Mouse (Mus musculus) cerebellum, postnatal 36 days (tissue): ENCODE measurements around the gene Ttc38.
"Not testable (repeated sequence)": the region's sequence is repeated elsewhere in the genome, so short reads cannot be mapped to it uniquely, and the experiment has no call there.

Experiments
- DNase-seq, 2 experiments: peaks; one replicate each; pipeline ENCODE4 v3.0.0; 2021 to 2022; ENCODE audit warnings: mixed read lengths in 2 of 2

Ttc38 gene

DNA sequence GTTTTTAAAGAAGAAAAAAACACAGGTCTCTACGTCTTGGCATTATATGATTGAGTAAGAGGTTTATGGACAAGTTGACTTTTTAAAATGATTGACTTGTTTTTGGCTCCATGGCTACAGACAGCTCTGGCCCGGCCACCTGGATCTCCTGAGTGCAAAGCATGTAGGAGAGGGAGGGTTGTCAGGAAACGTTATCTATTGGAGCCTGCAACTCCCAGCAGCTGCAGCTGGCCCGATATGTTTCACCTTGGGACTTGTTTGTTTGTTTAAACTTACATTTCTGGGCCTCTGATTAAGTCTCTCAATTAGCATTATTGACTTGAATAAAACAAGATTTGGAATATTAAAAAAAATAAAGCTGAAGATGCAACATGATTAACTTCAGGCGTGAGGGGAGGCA lies 5.4 kb upstream of the Ttc38 start:
- no peak for DNase-seq

DNA sequence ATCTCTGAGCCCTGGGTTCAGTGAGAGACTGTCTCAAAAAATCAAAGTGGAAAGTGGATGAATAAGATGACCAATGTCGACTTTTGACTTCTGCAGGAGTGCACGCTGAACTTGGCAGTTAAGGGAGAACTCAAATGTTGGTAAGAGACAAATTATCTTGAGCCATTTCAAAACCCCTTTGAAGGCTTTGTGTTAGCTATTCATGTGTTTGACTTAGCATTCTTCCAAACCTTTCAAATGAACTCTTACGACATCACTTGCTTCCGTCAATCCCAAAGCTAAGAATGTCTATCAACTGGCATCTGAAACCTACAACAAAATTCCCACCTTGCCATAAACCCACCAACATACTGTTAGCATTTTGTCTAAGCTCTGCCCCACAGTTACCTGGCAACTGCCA lies 4.0 kb upstream of the Ttc38 start:
- no peak for DNase-seq

DNA sequence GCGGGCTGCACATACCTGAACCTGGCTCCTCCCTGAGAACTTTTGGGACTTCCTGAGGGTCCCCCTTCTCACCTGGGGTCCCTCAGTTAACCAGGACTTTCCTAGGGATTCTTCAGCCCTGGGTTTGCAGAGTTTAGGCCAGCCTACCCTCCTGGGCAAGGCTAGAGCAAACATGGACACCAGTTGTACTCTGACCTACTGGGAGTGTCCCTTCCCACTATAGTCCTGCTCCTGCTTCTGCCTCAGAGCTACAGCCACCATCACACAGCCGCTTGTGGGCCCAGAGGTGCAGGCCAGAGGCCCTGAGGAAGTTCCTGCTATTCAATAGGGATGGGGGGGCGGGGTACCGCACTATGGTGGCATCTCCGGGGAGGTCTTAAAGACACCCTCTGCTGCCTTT lies 2.6 kb upstream of the Ttc38 start:
- DNase-seq, result no peak

DNA sequence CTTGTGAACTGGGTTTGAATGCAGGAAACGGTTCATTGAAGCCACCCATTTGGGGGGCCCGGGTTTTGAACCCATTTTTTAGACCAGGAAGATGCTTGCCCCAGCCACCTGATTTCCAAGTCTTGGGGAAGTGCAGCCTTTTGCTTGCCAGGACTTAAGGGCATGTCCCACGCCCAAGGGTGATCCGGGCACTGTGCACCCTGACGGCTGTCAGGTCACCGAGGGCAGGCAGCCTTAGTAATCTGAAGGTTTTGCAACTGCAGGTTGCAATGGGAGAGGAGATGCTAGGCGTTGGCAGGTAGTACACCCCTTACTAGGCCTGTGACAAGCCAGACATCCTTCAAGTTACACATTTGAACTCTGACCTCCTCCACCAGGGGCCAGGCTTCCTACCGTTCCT lies 493 bp downstream of the Ttc38 start:
- no peak for DNase-seq

DNA sequence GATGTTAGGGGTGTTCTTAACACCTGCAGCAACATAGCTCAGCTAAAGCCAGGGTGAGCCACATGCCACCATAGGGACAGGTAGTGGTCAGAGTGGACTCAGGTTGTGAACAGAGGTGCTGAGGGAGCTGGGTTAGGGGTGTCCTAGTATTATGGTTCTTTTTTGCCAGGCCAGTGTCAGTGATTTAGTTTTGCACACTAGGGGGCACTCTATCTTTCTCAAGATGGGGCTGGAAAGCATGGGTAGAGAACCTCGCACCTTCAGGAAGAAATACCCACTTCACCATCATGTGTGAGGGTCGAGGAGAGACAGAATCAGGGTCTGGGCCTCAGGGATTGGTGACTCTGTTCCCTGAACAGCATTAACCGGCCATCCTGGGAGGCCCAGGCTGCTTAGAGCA lies 3.2 kb downstream of the Ttc38 start:
- DNase-seq, result no peak

DNA sequence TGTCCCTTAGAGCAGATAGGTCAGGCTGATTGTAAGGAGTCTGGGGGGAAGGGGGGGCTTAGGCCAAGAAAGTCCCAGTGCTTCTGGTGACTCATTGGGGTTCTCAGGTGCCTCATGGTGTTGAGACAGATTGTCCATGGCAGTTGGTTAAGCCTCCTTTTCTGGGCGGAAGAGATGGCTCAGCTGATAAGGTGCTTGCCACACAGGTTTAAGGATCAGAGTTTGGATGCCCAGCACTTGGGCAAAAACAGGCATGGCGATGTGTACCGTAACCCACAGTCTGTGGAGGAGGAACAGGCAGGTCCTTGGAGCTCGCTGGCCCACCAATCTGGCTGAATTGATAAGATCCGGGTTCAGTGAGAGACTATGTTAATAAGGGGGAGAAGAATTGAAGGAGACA lies 4.8 kb downstream of the Ttc38 start:
- no peak for DNase-seq

DNA sequence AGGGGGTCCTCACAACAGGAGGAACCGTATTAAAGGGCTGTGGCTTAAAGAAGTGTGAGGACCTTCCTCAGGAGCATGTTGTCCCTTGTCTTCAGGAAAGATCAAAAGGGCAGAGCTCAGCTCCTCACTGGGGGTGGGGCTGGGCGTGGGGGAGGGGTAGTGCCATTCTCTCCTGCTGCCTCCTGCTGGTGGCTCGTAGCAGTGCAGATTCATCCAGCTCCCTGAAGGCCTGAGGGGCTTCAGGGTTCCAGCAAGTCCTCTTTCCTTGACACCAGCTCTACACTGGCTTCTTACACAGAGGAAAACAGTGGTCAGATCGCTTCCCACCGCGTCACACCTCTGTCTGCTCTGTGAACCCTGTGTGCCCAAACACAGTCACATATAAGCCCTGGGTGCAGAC lies 8.9 kb downstream of the Ttc38 start:
- no peak for DNase-seq

DNA sequence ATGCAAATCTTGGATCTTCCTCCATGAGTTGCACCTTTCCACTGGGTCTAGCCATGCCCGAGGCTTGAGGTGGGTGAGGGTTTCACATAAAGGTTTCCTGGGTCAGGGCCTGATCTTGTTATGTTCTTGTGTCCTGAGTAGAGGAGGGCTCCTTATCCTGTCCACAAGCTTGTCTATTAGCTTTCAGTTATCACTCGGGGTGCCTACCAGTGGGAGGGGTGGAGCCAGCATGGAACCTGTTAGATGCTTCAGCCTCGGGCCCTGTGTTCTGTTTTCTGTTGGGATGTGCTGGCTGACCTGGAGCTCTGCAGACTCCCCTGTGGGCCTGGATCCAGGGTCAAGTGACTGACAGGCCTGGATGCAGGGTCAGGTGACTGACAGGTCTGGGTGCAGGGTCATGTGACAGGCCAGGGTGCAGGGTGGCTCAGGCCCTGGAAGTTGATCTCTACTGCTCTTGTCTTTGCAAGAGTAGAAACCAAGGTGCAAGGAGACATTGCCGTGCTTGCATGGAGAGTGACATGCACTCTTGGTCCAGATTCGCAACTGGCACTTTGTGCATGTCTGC lies 9.8 kb downstream of the Ttc38 start:
- no peak for DNase-seq

DNA sequence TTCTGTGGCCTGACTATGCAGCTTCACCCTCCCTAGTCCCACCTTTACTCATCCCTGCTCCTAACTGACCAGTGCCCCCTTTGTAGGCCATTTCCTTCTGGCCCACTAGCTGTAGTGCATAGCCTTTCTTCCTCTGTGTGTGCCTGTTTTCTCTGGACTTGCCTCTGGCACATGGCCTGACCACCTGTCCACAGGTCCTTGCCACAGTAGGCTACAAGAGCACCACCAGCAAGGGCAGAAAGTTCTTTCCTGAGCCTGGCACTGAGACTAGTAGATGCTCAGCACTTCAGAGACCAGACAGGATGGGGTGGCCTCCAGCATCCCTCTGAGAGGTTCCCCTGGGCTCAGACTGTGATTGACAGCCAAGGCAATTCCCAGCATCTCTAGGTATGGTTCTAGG lies 13.0 kb downstream of the Ttc38 start:
- peak; percentile 61 to 70 for DNase-seq

DNA sequence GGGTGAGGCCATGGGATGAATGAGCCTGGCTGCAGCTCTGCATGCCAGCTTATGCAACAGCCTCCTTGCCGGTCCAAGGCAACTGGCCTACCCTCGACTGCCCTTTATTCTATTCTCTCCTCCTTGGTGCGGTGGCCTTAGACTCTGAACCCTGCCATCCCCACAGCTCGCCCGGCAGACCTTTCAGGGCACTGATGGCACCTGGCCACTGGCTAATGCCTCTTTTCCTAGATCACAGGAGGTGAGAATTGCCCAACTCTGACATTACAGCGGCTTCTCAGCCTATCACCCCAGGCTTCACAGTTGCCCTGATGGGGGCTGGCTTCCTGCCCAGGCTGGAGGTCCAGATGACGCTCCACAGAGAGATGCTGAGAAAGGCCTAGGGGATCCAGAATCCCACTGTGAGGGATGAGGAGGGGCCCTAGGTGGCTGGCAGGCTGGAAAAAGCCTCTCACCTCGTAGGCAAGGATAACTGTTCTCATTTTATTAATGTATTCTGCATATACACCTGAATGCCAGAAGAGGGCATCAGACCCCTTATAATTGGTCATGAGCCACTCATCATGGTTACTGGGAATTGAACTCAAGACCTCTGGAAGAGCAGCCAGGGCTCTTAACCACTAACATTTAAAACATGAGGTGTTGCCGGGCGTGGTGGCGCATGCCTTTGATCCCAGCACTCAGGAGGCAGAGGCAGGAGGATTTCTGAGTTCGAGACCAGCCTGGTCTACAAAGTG lies 19.7 kb downstream of the Ttc38 start:
- DNase-seq, result peak; percentile 29 to 37

DNA sequence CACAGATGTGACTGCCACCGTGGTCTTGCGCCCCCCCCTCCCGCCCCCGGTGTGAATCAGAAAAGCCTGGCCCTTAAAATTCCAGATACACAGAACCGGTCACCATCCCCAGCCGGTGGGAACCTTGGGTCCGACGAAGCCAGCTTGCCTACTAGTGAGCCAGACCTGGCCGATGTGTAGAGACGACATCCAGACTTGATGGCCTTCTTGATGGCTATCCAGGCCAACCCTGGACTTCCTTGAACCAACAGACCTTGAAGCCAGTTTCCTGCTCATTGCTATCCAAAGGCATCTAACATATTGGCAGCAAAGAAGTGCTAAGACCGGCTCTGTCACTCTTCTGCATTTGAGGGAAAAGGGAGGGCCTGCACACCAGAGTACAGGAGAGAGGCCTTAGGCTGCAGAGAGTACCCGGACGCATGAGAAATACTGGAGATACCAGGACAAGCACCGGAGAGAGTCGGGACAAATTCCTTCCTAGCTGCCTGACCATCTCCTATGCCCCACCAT lies 26.9 kb downstream of the Ttc38 start:
- peak in 1 of 2 experiments; percentile 30 for DNase-seq

DNA sequence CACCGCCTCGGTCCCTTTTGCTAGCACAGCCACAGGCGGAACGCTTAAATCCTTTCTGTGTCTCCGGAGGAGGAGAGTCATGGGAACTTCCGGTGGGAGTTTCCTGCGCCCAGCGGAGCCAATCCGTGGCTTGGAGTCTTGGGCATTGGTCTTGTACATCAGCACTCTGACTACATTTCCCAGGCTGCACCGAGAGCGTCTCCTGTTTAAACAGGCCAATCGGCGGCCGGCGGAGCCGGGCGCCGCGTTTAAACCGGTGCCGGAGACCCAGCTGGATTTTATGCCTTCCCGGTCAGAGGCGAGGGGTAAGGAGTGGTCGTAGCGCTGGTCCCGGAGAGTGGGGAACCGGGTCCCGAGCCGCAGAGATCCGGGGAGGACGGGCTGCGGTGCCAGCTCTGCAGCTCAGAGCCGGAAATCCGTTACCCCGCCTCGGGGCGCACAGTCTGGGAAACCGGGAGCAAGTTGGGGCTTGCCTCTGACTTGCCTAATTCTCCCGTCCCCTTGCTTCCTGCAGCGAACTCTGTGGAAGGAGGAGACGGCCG lies 27.5 kb downstream of the Ttc38 start, which contains the start of gene Gtse1:
Gene Gtse1, plus strand, starts transcription at position 256 of the 542 bp plus-strand sequence.
- DNase-seq, result peak; percentile 92 to 95

DNA sequence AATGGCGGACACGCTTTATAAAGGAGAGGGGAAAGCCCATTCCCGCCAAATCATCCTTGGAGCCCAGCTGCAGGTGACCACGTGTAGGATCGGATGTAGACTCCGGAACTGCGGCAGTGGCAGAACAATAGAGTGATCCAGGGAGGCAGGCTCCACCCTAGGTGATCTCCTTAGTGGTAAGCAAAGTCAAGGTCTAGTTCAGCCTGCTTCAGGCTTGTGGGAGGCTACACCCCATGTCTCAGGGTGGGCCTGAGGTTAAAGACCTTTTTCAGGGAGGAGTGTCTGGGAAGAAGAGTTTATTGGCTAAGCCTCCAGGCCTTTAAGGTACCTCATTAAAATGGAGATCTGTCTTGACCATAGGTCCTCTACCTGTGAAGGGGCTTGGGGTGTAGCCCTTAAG lies 33.8 kb downstream of the Ttc38 start:
- not testable (repeated sequence) for DNase-seq

DNA sequence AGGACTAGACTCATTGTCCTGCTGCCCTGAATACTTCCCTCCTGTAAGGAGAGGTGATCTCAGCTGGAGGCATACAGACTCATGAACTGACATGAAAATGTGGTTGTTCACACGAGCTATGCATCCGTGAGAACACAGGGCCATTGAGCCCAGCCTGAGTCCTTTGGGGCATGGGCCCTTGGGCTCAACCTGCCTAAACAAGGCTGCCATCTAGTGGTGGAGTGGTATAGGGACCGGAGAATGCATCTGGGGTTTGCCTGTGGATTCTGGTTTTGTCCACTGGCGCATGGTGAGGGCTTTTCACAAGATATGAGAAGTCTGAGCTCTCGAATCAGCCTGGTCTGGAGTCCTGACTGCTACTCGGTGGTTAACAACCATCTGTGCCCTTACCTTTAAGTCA lies 35.6 kb downstream of the Ttc38 start:
- DNase-seq, result peak; percentile 74 to 80

DNA sequence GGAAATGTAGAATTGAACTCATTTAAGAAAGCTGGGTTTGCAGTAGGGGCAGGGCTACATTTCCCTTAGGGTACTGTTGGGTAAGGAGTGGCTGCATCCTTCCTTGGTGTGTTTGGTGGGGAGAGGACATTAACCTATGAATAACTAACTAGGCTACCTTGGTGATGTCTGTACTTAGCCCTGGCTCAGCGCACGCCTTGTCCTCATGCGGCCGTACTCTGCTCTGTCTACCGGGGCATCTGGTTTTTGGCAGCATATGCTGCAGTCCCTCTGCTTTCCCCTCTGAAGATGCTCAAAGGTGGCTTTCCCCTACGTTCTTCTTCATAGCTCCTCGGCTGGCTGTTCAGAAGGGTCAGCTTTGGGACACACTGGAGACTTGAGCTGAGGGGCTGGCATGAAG lies 45.2 kb downstream of the Ttc38 start:
- no peak for DNase-seq

DNA sequence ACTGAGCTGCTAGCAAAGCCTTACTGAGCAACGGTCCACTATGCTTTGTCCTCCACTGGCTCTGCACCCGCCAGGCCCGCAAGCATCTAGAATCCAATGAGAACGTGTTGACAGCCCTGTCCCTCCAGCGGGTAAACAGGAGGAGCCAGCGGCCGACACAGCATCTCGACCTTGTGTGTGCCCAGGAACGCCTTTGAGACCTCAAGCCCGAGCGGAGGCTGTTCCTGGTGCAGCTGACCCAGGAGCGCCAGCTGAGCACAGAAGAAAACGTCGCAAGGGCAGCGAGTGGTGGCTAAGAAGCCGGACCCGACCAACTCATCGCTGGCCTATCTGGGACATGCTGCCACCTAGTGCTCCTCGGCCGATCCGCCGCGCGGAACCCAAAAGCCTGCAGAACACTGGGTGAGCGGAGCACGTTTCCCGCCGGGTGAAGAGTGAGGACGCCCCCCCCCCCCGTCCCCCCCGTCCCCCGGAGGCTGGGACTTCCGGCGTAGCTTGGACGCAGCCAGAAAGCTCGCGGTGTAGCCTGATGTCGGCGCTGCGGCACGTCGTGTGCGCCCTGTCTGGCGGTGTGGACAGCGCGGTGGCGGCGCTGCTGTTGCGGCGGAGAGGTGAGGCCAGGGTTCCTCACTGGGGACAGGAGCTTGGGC lies 46.9 kb downstream of the Ttc38 start, which contains the start of gene Trmu:
Gene Trmu, plus strand, starts transcription at position 465 of the 650 bp plus-strand sequence.
- peak; percentile 91 to 93 for DNase-seq

DNA sequence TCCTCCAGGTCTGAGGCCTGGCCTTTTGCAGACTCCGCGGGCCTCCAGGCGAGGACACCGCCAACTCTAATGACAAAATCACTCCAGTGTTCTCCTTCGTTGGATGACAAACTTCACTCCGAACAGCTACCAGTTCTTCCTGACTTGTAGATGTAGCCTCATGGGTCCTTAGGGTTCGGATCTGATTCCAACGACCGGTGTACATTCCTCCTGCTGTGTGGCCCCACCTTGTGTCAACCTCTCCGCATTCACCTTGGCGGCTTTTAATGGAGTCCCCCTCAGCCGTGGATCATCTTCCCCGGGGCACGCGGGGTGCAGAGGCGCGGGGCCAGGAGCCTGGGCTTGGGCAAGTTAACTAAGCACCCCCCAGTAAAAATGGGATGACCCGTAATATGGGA lies 47.4 kb downstream of the Ttc38 start:
- peak in 1 of 2 experiments; percentile 37 for DNase-seq

DNA sequence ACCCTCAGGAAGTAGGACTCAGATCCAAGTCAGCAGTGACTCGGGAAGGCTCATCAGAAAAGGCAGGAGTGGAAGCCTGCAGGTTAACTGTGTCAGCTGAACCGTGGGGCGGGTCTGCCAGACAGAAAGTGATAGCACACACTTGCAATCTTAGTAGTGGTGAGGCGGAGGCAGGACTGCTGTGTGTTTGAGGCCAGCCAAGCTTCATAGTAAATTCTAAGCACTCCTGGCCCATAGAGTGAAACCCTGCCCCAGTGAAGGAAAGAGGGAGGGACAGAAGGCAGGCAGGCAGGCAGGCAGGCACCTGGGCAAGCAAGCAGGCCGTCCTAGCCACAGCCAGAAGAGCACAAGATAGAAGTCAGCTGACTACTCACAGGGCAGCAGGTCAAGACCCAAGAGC lies 53.5 kb downstream of the Ttc38 start:
- DNase-seq, result no peak

DNA sequence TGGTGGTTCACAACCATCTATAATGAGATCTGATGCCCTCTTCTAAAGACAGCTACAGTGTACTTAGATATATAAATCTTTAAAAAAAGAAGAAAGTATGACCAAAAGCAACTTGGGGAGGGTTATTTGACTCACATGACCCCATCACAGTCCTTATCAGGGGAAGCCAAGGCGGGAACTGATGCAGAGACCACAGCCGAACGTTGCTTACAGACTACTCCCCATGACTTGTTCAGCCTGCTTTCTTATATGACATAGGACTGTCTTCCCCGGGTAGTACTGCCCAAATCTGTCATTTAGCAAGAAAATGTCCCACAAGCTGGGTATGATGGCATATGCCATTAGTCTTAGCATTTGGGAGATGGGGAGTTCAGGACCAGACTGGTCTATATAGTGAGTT lies 57.1 kb downstream of the Ttc38 start:
- DNase-seq, result no peak

DNA sequence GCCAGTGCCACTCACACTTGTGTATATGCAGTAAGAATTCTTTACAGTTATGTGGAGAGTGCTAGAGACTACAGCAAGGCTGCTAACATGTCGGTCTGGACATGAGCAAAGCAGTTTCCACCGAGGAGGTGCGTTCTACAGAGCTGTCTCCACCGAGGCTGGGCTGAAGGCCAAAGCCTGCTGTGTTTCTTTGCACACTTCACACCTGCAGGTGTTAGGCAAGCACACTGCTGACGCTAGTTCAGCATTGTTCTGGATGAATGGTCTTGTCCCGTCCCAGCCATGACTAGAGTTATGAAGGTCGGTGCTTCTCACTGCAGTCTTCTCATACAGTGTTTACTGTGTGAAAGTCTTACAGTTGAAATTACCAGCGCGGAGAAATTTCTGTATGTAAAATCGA lies 59.9 kb downstream of the Ttc38 start:
- DNase-seq, result peak; percentile 52 to 54

DNA sequence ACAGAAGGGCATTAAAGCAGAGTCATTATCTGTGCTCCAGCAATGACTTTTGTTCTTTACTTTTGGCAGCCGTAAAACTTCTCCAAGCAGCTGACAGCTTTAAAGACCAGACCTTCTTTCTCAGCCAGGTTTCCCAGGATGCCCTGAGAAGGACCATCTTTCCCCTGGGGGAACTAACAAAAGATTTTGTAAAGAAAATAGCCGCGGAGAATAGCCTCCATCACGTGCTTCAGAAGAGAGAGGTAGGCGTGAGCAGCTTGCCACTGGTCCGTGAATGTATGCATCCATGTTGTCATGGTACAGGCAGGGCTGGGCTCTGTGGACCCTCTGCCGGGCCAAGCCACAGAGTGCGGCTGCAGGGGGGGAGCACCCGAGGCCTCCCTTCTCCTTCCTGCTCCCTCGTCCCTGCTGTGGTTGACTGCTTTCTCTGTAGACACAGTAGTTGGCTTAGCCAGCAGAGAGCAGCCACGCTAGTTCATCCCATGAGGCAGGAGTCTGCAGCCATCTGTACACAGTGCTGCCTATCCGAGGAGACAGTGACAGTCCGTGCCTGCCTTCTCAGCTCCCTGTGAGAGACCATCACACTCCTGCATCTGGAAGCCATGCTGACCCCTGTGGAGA lies 60.5 kb downstream of the Ttc38 start:
- DNase-seq, result no peak

DNA sequence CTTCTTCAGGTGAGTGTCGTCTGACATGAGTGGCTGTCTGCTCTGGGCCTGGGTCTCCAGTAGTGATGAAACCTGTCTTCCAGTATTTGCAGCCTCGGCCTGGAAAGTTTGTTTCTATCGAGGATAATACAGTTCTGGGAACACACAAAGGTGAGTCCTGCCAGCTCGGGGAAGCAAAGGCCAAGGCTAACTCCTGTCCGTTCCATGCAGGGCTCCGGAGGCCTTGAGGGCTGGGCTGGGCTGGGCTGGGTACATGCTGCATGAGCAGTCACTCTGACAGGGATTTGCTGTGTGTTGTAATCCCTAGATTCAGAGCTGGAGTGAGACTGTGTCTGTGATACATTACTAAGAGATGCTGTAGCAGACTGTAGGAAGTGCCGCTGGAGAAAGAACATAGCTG lies 61.8 kb downstream of the Ttc38 start:
- DNase-seq, result no peak

DNA sequence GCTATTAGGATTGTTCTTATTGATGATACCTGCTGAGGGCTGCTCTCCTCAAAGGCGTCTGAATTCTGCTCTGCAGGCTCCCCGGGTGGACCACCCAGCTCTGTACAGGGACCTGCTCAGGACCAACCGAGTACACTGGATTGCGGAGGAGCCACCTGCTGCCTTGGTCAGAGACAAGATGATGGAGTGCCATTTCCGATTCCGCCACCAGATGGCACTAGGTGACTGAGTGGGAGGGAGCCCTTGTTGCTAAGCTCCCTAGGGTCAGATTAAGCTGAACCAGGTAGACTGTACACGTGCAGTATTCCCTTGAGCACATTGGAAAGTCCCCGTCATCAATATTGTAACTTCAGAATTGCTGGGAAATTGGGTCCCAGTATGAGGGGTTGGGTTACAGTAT lies 64.2 kb downstream of the Ttc38 start:
- peak; percentile 88 to 90 for DNase-seq
